Mouse (Mus musculus) forebrain, embryonic 15.5 days (tissue): ENCODE measurements around the gene Fbxw7. TPM values are rescaled to one million over a fixed set of nuclear protein-coding genes. Genes with fewer than 3 reads are reported as not detected.

Experiments
- ATAC-seq: fragments of 200-750 bp; cut with Nextera tagmentation; replicated peaks from 2 replicates; pipeline ENCODE4 v1.8.0; 2017; ENCODE audit warnings: mild to moderate bottlenecking, moderate TSS enrichment, moderate library complexity
- H3K27ac ChIP-seq: fragments of 300-500 bp; sonication (generic); replicated peaks from 2 replicates; pipeline ENCODE4 v1.5.1; 2015; ENCODE audit warnings: mild to moderate bottlenecking, inconsistent platforms
- H3K27me3 ChIP-seq: fragments of 300-500 bp; sonication (generic); 2 replicates; pipeline ENCODE4 v1.6.1; 2015; ENCODE audit warnings: inconsistent platforms
- H3K36me3 ChIP-seq: fragments of 300-500 bp; sonication (generic); 2 replicates; pipeline ENCODE4 v1.6.1; 2015; ENCODE audit warnings: mild to moderate bottlenecking, inconsistent platforms
- H3K4me1 ChIP-seq: fragments of 300-500 bp; sonication (generic); 2 replicates; pipeline ENCODE4 v1.6.1; 2015; ENCODE audit warnings: inconsistent platforms
- H3K4me2 ChIP-seq: fragments of 300-500 bp; sonication (generic); replicated peaks from 2 replicates; pipeline ENCODE4 v1.6.1; 2015; ENCODE audit warnings: mild to moderate bottlenecking, inconsistent platforms
- H3K4me3 ChIP-seq: fragments of 300-500 bp; sonication (generic); 2 replicates; pipeline ENCODE4 v1.5.1; 2015; ENCODE audit warnings: mild to moderate bottlenecking, inconsistent platforms
- H3K9ac ChIP-seq: fragments of 300-500 bp; sonication (generic); replicated peaks from 2 replicates; pipeline ENCODE4 v1.6.1; 2015; ENCODE audit warnings: mild to moderate bottlenecking, inconsistent platforms
- H3K9me3 ChIP-seq: fragments of 300-500 bp; sonication (generic); 2 replicates; pipeline ENCODE4 v1.6.1; 2016; ENCODE audit warnings: inconsistent platforms
- WGBS: fragments of 180-500 bp; shearing (Covaris S2); methylation state at CpG from one replicate; pipeline ENCODE4 v1.1.7; 2015; ENCODE audit warnings: mixed read lengths; 5-methylcytosine and 5-hydroxymethylcytosine counted together
- polyA plus RNA-seq: library from polyadenylated mRNA; unstranded; fragments of >200 nt; fragmentation: Nextera tagmentation; extraction: Ambion mirVana; gene quantifications from 2 replicates; pipeline ENCODE4 v1.2.1, GENCODE M21; 2015

Gene Fbxw7
- polyA plus RNA-seq, 1 experiment from 2014 or later: 37.6 TPM

GRCm38 (mm10) chr3:84967364-84967763, 152.3 kb downstream of the Fbxw7 start:
- Histone ChIP-seq H3K27me3 (no peaks in the 10 kb centered on the region), H3K4me1 (no peaks in the 10 kb centered on the region), H3K4me3 (no peak overlapping the region), H3K4me2 (no peak overlapping the region), H3K27ac (no peak overlapping the region), H3K9me3 (no peaks in the 10 kb centered on the region), H3K9ac (no peak overlapping the region), H3K36me3 (peaks cover 26% of the 10 kb centered on the region)
- no peak for ATAC-seq
- 87% methylated on average over 4 of the region's 4 CpGs for WGBS

- Histone ChIP-seq H3K4me1 (no peaks in the 10 kb centered on the region), H3K9me3 (no peaks in the 10 kb centered on the region), H3K4me3 (no peak overlapping the region), H3K27me3 (no peaks in the 10 kb centered on the region), H3K4me2 (no peak overlapping the region), H3K36me3 (peaks cover 45% of the 10 kb centered on the region), H3K9ac (no peak overlapping the region), H3K27ac (no peak overlapping the region)
- ATAC-seq: no peak
- 92% methylated on average over 5 of the region's 5 CpGs for WGBS
These were observed 156.5 kb downstream of the Fbxw7 start for GRCm38 (mm10) chr3:84971561-84971960.

- Histone ChIP-seq H3K27ac (no peak overlapping the region), H3K27me3 (no peaks in the 10 kb centered on the region), H3K36me3 (peaks cover 47% of the 10 kb centered on the region), H3K4me3 (no peak overlapping the region), H3K4me1 (no peaks in the 10 kb centered on the region), H3K9me3 (no peaks in the 10 kb centered on the region), H3K4me2 (no peak overlapping the region), H3K9ac (no peak overlapping the region)
- WGBS: 95% methylated on average over 2 of the region's 2 CpGs
- ATAC-seq: no peak
These were observed 157.8 kb downstream of the Fbxw7 start for GRCm38 (mm10) chr3:84972881-84973280.

- Histone ChIP-seq H3K4me1 (no peaks in the 10 kb centered on the region), H3K36me3 (peaks cover 48% of the 10 kb centered on the region), H3K4me3 (no peak overlapping the region), H3K27me3 (no peaks in the 10 kb centered on the region), H3K27ac (no peak overlapping the region), H3K9ac (no peak overlapping the region), H3K4me2 (no peak overlapping the region), H3K9me3 (no peaks in the 10 kb centered on the region)
- WGBS: 97% methylated on average over 9 of the region's 9 CpGs
- ATAC-seq: no peak
These were observed 159.1 kb downstream of the Fbxw7 start for GRCm38 (mm10) chr3:84974193-84974592.

GRCm38 (mm10) chr3:84978676-84979075, 163.6 kb downstream of the Fbxw7 start:
- Histone ChIP-seq H3K4me3 (no peak overlapping the region), H3K9ac (no peak overlapping the region), H3K4me2 (no peak overlapping the region), H3K4me1 (no peaks in the 10 kb centered on the region), H3K36me3 (peaks cover 34% of the 10 kb centered on the region), H3K27ac (no peak overlapping the region), H3K27me3 (no peaks in the 10 kb centered on the region), H3K9me3 (no peaks in the 10 kb centered on the region)
- 90% methylated on average over 11 of the region's 11 CpGs for WGBS
- ATAC-seq: no peak

GRCm38 (mm10) chr3:84980158-84980557, 165.1 kb downstream of the Fbxw7 start:
- Histone ChIP-seq H3K4me3 (no peak overlapping the region), H3K9ac (no peak overlapping the region), H3K27me3 (no peaks in the 10 kb centered on the region), H3K9me3 (no peaks in the 10 kb centered on the region), H3K4me2 (no peak overlapping the region), H3K27ac (no peak overlapping the region), H3K4me1 (no peaks in the 10 kb centered on the region), H3K36me3 (peaks cover 28% of the 10 kb centered on the region)
- no peak for ATAC-seq
- WGBS: 95% methylated on average over 2 of the region's 2 CpGs

- no peak overlapping the region for H3K4me3 ChIP-seq
- no peaks in the 10 kb centered on the region for H3K27me3 ChIP-seq
- no peaks in the 10 kb centered on the region for H3K9me3 ChIP-seq
- no peaks in the 10 kb centered on the region for H3K4me1 ChIP-seq
- no peak overlapping the region for H3K9ac ChIP-seq
- no peak for ATAC-seq
- no peak overlapping the region for H3K27ac ChIP-seq
- WGBS: 76% methylated on average over 4 of the region's 4 CpGs
- peaks cover 9% of the 10 kb centered on the region; the same call in 1 of the 2 replicates for H3K36me3 ChIP-seq
- no peak overlapping the region for H3K4me2 ChIP-seq
These were observed 167.6 kb downstream of the Fbxw7 start for GRCm38 (mm10) chr3:84982688-84983087.

- Histone ChIP-seq H3K9ac (no peak overlapping the region), H3K4me2 (no peak overlapping the region), H3K27ac (no peak overlapping the region), H3K4me3 (no peak overlapping the region), H3K4me1 (no peaks in the 10 kb centered on the region), H3K9me3 (no peaks in the 10 kb centered on the region), H3K27me3 (no peaks in the 10 kb centered on the region), H3K36me3 (no peaks in the 10 kb centered on the region)
- ATAC-seq: no peak
- WGBS: 91% methylated on average over 8 of the region's 8 CpGs
These were observed 170.1 kb downstream of the Fbxw7 start for GRCm38 (mm10) chr3:84985121-84985625.

GRCm38 (mm10) chr3:84988880-84989279, 173.8 kb downstream of the Fbxw7 start:
- Histone ChIP-seq H3K4me1 (no peaks in the 10 kb centered on the region), H3K4me3 (no peak overlapping the region), H3K9ac (no peak overlapping the region), H3K9me3 (no peaks in the 10 kb centered on the region; the same call in 1 of the 2 replicates), H3K4me2 (no peak overlapping the region), H3K27ac (no peak overlapping the region), H3K27me3 (no peaks in the 10 kb centered on the region), H3K36me3 (no peaks in the 10 kb centered on the region)
- 94% methylated on average over 4 of the region's 4 CpGs for WGBS
- no peak for ATAC-seq

GRCm38 (mm10) chr3:85005257-85005656, 190.2 kb downstream of the Fbxw7 start:
- no peak overlapping the region for H3K9ac ChIP-seq
- H3K4me1 ChIP-seq: no peaks in the 10 kb centered on the region
- H3K36me3 ChIP-seq: no peaks in the 10 kb centered on the region
- H3K27me3 ChIP-seq: no peaks in the 10 kb centered on the region
- H3K27ac ChIP-seq: no peak overlapping the region
- 77% methylated on average over 2 of the region's 2 CpGs for WGBS
- H3K9me3 ChIP-seq: no peaks in the 10 kb centered on the region
- no peak for ATAC-seq
- no peak overlapping the region for H3K4me3 ChIP-seq
- H3K4me2 ChIP-seq: no peak overlapping the region

GRCm38 (mm10) chr3:85012889-85013288, 197.8 kb downstream of the Fbxw7 start:
- H3K9ac ChIP-seq: no peak overlapping the region
- H3K9me3 ChIP-seq: no peaks in the 10 kb centered on the region
- ATAC-seq: no peak
- H3K27me3 ChIP-seq: no peaks in the 10 kb centered on the region
- H3K36me3 ChIP-seq: no peaks in the 10 kb centered on the region
- no peak overlapping the region for H3K4me3 ChIP-seq
- peaks cover 3% of the 10 kb centered on the region; the same call in 1 of the 2 replicates for H3K4me1 ChIP-seq
- 68% methylated on average over 6 of the region's 6 CpGs for WGBS
- no peak overlapping the region for H3K27ac ChIP-seq
- no peak overlapping the region for H3K4me2 ChIP-seq

- 61% methylated on average over 9 of the region's 9 CpGs for WGBS
- peak; percentile 66; the same call in 1 of the 2 replicates for ATAC-seq
- no peak overlapping the region for H3K4me2 ChIP-seq
- no peaks in the 10 kb centered on the region for H3K36me3 ChIP-seq
- H3K4me3 ChIP-seq: no peak overlapping the region
- peak overlapping the region; percentile 29 for H3K27ac ChIP-seq
- no peaks in the 10 kb centered on the region for H3K9me3 ChIP-seq
- H3K4me1 ChIP-seq: peaks cover 3% of the 10 kb centered on the region; the same call in 1 of the 2 replicates
- no peaks in the 10 kb centered on the region for H3K27me3 ChIP-seq
- no peak overlapping the region for H3K9ac ChIP-seq
These were observed 200.6 kb downstream of the Fbxw7 start for GRCm38 (mm10) chr3:85015667-85016066.

- Histone ChIP-seq H3K4me1 (peaks cover 6% of the 10 kb centered on the region), H3K9me3 (no peaks in the 10 kb centered on the region), H3K27ac (no peak overlapping the region), H3K9ac (no peak overlapping the region), H3K36me3 (no peaks in the 10 kb centered on the region), H3K27me3 (no peaks in the 10 kb centered on the region), H3K4me3 (no peak overlapping the region), H3K4me2 (no peak overlapping the region)
- ATAC-seq: no peak
These were observed 205.1 kb downstream of the Fbxw7 start for GRCm38 (mm10) chr3:85020137-85020536.
